Mouse (Mus musculus) kidney, adult 10 weeks (tissue): ENCODE data around the gene Zfp318. TPM values are rescaled to one million over a fixed set of nuclear protein-coding genes. Genes with fewer than 3 reads are reported as not detected.

Experiments
- polyA plus RNA-seq: library from polyadenylated mRNA; stranded (reverse); fragments of 350-450 nt; fragmentation: Illumina TruSeq; extraction: RNeasy Lipid Tissue Mini Kit (QIAGEN cat#74804); gene quantifications from one replicate; pipeline ENCODE4 v1.2.3, GENCODE M21; 2014; ENCODE audit warnings: low read depth, low replicate concordance

Zfp318 gene
- 54.2 TPM for polyA plus RNA-seq

GRCm38 (mm10) chr17:46383294-46384060 is at the start of gene Zfp318:
Gene Zfp318, plus strand, starts transcription at chr17:46383731.

GRCm38 (mm10) chr17:46428761-46429414 is 45.4 kb downstream of the Zfp318 start, which contains the start of gene Crip3:
Gene Crip3, plus strand, starts transcription at chr17:46428926.

GRCm38 (mm10) chr17:46438298-46438873 is 54.9 kb downstream of the Zfp318 start, which contains the start of gene Slc22a7:
Gene Slc22a7, minus strand, starts transcription at chr17:46438457.

Other genes starting within 250 kb of the Zfp318 start
- gene Rsph9, start 239.5 kb upstream of the Zfp318 start, polyA plus RNA-seq, result 2.5 TPM
- gene Mad2l1bp, start 230.2 kb upstream of the Zfp318 start, polyA plus RNA-seq, result 1.2 TPM
- 2.3 TPM for gene Gtpbp2, start 222.7 kb upstream of the Zfp318 start, polyA plus RNA-seq
- gene Polh, start 181.1 kb upstream of the Zfp318 start, polyA plus RNA-seq, result 5.7 TPM
- 14.3 TPM for gene Xpo5, start 180.9 kb upstream of the Zfp318 start, polyA plus RNA-seq
- gene Polr1c, start 135.7 kb upstream of the Zfp318 start, polyA plus RNA-seq, result 4.5 TPM
- gene Yipf3, start 135.7 kb upstream of the Zfp318 start, polyA plus RNA-seq, result 1.7 TPM
- not detected for gene Lrrc73, start 130.2 kb upstream of the Zfp318 start, polyA plus RNA-seq
- not detected for gene Tjap1, start 100.7 kb upstream of the Zfp318 start, polyA plus RNA-seq
- not detected for gene Dlk2, start 86.3 kb upstream of the Zfp318 start, polyA plus RNA-seq
- 0.36 TPM for gene Abcc10, start 55.4 kb upstream of the Zfp318 start, polyA plus RNA-seq
- gene Crip3, start 45.2 kb downstream of the Zfp318 start, polyA plus RNA-seq, result not detected
- 9.3 TPM for gene Slc22a7, start 54.7 kb downstream of the Zfp318 start, polyA plus RNA-seq
- 0.20 TPM for gene Ttbk1, start 103.9 kb downstream of the Zfp318 start, polyA plus RNA-seq
- 7.3 TPM for gene Dnph1, start 113.0 kb downstream of the Zfp318 start, polyA plus RNA-seq
- 3.1 TPM for gene Cul9, start 162.7 kb downstream of the Zfp318 start, polyA plus RNA-seq
- gene Srf, start 172.4 kb downstream of the Zfp318 start, polyA plus RNA-seq, result not detected
- gene Ptk7, start 245.8 kb downstream of the Zfp318 start, polyA plus RNA-seq, result 0.16 TPM